ENCODE assay signal across 19 mouse cellular contexts in genomic region chr13:40851281-40851680, GRCm38 (mm10).
"Had no signal": no experiment of that assay in that cellular context is flagged by ENCODE, and none has a peak within 500 bp of the region (broad histone marks: within the 10 kb centered on the region; RNA-seq: fewer than 3 reads in every experiment).

No protein-coding gene starts in this region.

- H3K36me3 ChIP-seq: limb, embryonic 10.5 days; limb, embryonic 13.5 days; midbrain, embryonic 10.5 days; midbrain, embryonic 13.5 days; neural tube, embryonic 13.5 days had no signal

- H3K9ac ChIP-seq: limb, embryonic 13.5 days; liver, embryonic 14.5 days; liver, postnatal 0 days; lung, embryonic 14.5 days; midbrain, embryonic 13.5 days; neural tube, embryonic 13.5 days had no signal

- ATAC-seq: lung, postnatal 0 days; midbrain, embryonic 13.5 days; midbrain, embryonic 16.5 days had no signal

- DNase-seq: liver, postnatal 0 days; lung, embryonic 14.5 days; lung, postnatal 36 days; retina, postnatal 1 day; right cerebral cortex, postnatal 25 days; thymus, adult 18-20 months; thymus, postnatal 25 days had no signal

- H3K27ac ChIP-seq: kidney, postnatal 0 days; limb, embryonic 10.5 days; limb, embryonic 13.5 days; liver, embryonic 14.5 days; midbrain, embryonic 10.5 days; midbrain, embryonic 13.5 days; neural tube, embryonic 13.5 days had no signal

- H3K4me2 ChIP-seq: limb, embryonic 13.5 days; liver, embryonic 11.5 days; lung, embryonic 14.5 days; midbrain, embryonic 13.5 days; neural tube, embryonic 13.5 days had no signal

- H3K27me3 ChIP-seq: limb, embryonic 13.5 days; megakaryocyte, embryonic 14.5 days; midbrain, embryonic 13.5 days had no signal

- H3K4me3 ChIP-seq: limb, embryonic 10.5 days; limb, embryonic 13.5 days; megakaryocyte, embryonic 14.5 days; midbrain, embryonic 10.5 days; midbrain, embryonic 13.5 days; myocyte; neural tube, embryonic 13.5 days had no signal

- H3K9me3 ChIP-seq: limb, embryonic 10.5 days; limb, embryonic 13.5 days; megakaryocyte, embryonic 14.5 days; midbrain, embryonic 10.5 days; midbrain, embryonic 13.5 days; neural tube, embryonic 13.5 days had no signal
